18 mouse cellular contexts compared by ENCODE assay signal in genomic region chr7:127402980-127403379, GRCm38 (mm10). TPM values are rescaled to one million over a fixed set of nuclear protein-coding genes. Genes with fewer than 3 reads are reported as not detected.
A peak's percentile ranks its signal among the peaks of the same experiment; 100 is the strongest.
DNase-seq lines count a peak whose midpoint lies in the region; ATAC-seq and TF ChIP-seq lines count a peak whose summit lies in the region.
"Had no signal": no experiment of that assay in that cellular context is flagged by ENCODE, and none has a peak within 500 bp of the region (broad histone marks: within the 10 kb centered on the region; RNA-seq: fewer than 3 reads in every experiment).

No protein-coding gene starts in this region.

- no peak overlapping the region for H3K4me3 ChIP-seq in layer of hippocampus, adult 2 months
- H3K4me3 ChIP-seq: embryonic facial prominence, embryonic 13.5 days; hindbrain, embryonic 13.5 days; limb, embryonic 13.5 days; lung, embryonic 15.5 days; megakaryocyte, embryonic 14.5 days had no signal

- no peak for DNase-seq in layer of hippocampus, adult 2 months (ENCODE audit: low spot score in 2 of 2)
- DNase-seq in layer of hippocampus, adult 8-10 months (ENCODE audit: low spot score in 2 of 2) = no peak
- peak; percentile 22 for DNase-seq in thymus, postnatal 25 days
- DNase-seq in thymus, postnatal 10 days (ENCODE audit: low spot score in 2 of 2) = no peak
- peak; percentile 53 for DNase-seq in ZHBTc4 (ENCODE audit: low read depth, low spot score)
- no peak for DNase-seq in frontal cortex, postnatal 10 days (ENCODE audit: low spot score in 2 of 2)
- DNase-seq: cerebellum, adult 9-10 months; gastrocnemius, postnatal 36 days; heart, postnatal 14 days; kidney, postnatal 14 days; layer of hippocampus, adult 9-11 months; right cerebral cortex, adult 18-20 months had no signal

- H3K27ac ChIP-seq in layer of hippocampus, adult 2 months = no peak overlapping the region
- H3K27ac ChIP-seq: embryonic facial prominence, embryonic 13.5 days; hindbrain, embryonic 13.5 days; limb, embryonic 13.5 days; lung, embryonic 15.5 days had no signal

- peak; percentile 39 for TF ChIP-seq CTCF in layer of hippocampus, adult 2 months (conservative IDR thresholded peaks at IDR 0.05)

- ATAC-seq in cerebellum, adult (ENCODE audit: insufficient number of reproducible peaks, low FRiP score, low TSS enrichment) = no peak

RNA-seq across cellular contexts. Expression of gene Zfp764, which starts 3.6 kb away (rescaled TPM):
- 1 to 10 TPM; 4.4 to 4.5 TPM for total RNA-seq in layer of hippocampus, adult 2 months (2021)
- total RNA-seq in layer of hippocampus, adult 8-10 months (2022) = 1 to 10 TPM; 3.5 to 5.8 (median 5.0) TPM

RNA-seq across cellular contexts. Expression of gene E430018J23Rik, which starts 9.6 kb away (rescaled TPM):
- total RNA-seq in layer of hippocampus, adult 2 months (2021) = 1 to 10 TPM; 7.5 to 8.0 TPM
- 1 to 10 TPM; 6.7 to 8.0 (median 7.2) TPM for total RNA-seq in layer of hippocampus, adult 8-10 months (2022)

RNA-seq across cellular contexts. Expression of gene 9130019O22Rik, which starts 16.0 kb away (rescaled TPM):
- 1 to 10 TPM; 3.1 to 4.2 TPM for total RNA-seq in layer of hippocampus, adult 2 months (2021)
- total RNA-seq in layer of hippocampus, adult 8-10 months (2022) = 1 to 10 TPM; 4.0 to 4.6 (median 4.3) TPM

RNA-seq across cellular contexts. Expression of gene Zfp688, which starts 18.9 kb away (rescaled TPM):
- 10 to 100 TPM; 12.2 to 17.3 TPM for total RNA-seq in layer of hippocampus, adult 2 months (2021)
- total RNA-seq in layer of hippocampus, adult 8-10 months (2022) = 10 to 100 TPM; 11.8 to 16.7 (median 14.6) TPM

RNA-seq across cellular contexts. Expression of gene Zfp747, which starts 27.1 kb away (rescaled TPM):
- 1 to 10 TPM; 6.7 to 6.9 TPM for total RNA-seq in layer of hippocampus, adult 2 months (2021)
- 1 to 10 TPM; 7.3 to 9.2 (median 8.1) TPM for total RNA-seq in layer of hippocampus, adult 8-10 months (2022)

Comparison
In these comparisons a context has a peak if more than half of its experiments do, and no peak if none do; other contexts are left out.
1. DNase-seq: peak in thymus, postnatal 25 days (single experiment) and ZHBTc4 (single experiment); none in layer of hippocampus, adult 2 months (0 of 2), layer of hippocampus, adult 8-10 months (0 of 2), thymus, postnatal 10 days (0 of 2) and frontal cortex, postnatal 10 days (0 of 2).